Mouse (Mus musculus) cortical plate, adult 2 months (tissue): ENCODE measurements around the gene Slc12a5.

Source experiments
- CTCF ChIP-seq: fragments of 200-500 bp; IDR thresholded peaks from 2 replicates; pipeline ENCODE4 v1.5.1; 2011; ENCODE audit warnings: mild to moderate bottlenecking, control low read depth, low read length; ENCODE audit not compliant: insufficient read depth; ENCODE audit errors: extremely low read depth
- POLR2A ChIP-seq: fragments of 200-500 bp; IDR thresholded peaks from 2 replicates; pipeline ENCODE4 v1.6.1; 2011; ENCODE audit warnings: mild to moderate bottlenecking, low read length, control low read depth; ENCODE audit not compliant: insufficient read depth; ENCODE audit errors: extremely low read depth

- TF ChIP-seq CTCF = no peak
- no peak for TF ChIP-seq POLR2A
These were observed 43.2 kb upstream of the Slc12a5 start for GRCm38 (mm10) chr2:164917371-164917770.
